Mouse (Mus musculus) limb, embryonic 15.5 days (tissue): ENCODE data around the gene Olfr905. TPM values are rescaled to one million over a fixed set of nuclear protein-coding genes. Genes with fewer than 3 reads are reported as not detected.

Experiments used
- ATAC-seq: fragments of 200-750 bp; cut with Nextera tagmentation; 2 replicates; pipeline ENCODE4 v1.8.0; 2017; ENCODE audit warnings: low read depth, moderate TSS enrichment; ENCODE audit not compliant: insufficient number of reproducible peaks, low FRiP score, low TSS enrichment
- H3K27ac ChIP-seq: fragments of 300-500 bp; sonication (generic); 2 replicates; pipeline ENCODE4 v1.5.1; 2015; ENCODE audit warnings: moderate library complexity, mild to moderate bottlenecking, inconsistent platforms
- H3K27me3 ChIP-seq: fragments of 300-500 bp; sonication (generic); 2 replicates; pipeline ENCODE4 v1.6.1; 2015; ENCODE audit warnings: inconsistent platforms
- H3K36me3 ChIP-seq: fragments of 300-500 bp; sonication (generic); 2 replicates; pipeline ENCODE4 v1.6.1; 2015; ENCODE audit warnings: inconsistent platforms
- H3K4me1 ChIP-seq: fragments of 300-500 bp; sonication (generic); 2 replicates; pipeline ENCODE4 v1.6.1; 2015; ENCODE audit warnings: inconsistent platforms
- H3K4me2 ChIP-seq: fragments of 300-500 bp; sonication (generic); 2 replicates; pipeline ENCODE4 v1.6.1; 2015; ENCODE audit warnings: mild to moderate bottlenecking, inconsistent platforms
- H3K4me3 ChIP-seq: fragments of 300-500 bp; sonication (generic); 2 replicates; pipeline ENCODE4 v1.5.1; 2015; ENCODE audit warnings: mild to moderate bottlenecking, inconsistent platforms
- H3K9ac ChIP-seq: fragments of 300-500 bp; sonication (generic); 2 replicates; pipeline ENCODE4 v1.6.1; 2015; ENCODE audit warnings: inconsistent platforms
- H3K9me3 ChIP-seq: fragments of 300-500 bp; sonication (generic); 2 replicates; pipeline ENCODE4 v1.6.1; 2016; ENCODE audit warnings: inconsistent platforms
- WGBS: fragments of 180-500 bp; shearing (Covaris S2); methylation state at CpG from one replicate; pipeline ENCODE4 v1.1.7; 2015; 5-methylcytosine and 5-hydroxymethylcytosine counted together
- polyA plus RNA-seq: library from polyadenylated mRNA; unstranded; fragments of >200 nt; fragmentation: Nextera tagmentation; extraction: Ambion mirVana; gene quantifications from 2 replicates; pipeline ENCODE4 v1.2.1, GENCODE M21; 2015

The Olfr905 gene
- polyA plus RNA-seq, result not detected in 2 replicates

GRCm38 (mm10) chr9:38470807-38471206, at the start of gene Olfr905:
TSS of gene Olfr905 (plus strand) at chr9:38471107.
- ATAC-seq, result no peak

GRCm38 (mm10) chr9:38423801-38424200, 47.1 kb upstream of the Olfr905 start:
- Histone ChIP-seq H3K4me3 (no peak overlapping the region), H3K9ac (no peak overlapping the region), H3K27ac (no peak overlapping the region), H3K36me3 (no peaks in the 10 kb centered on the region), H3K9me3 (no peaks in the 10 kb centered on the region), H3K27me3 (no peaks in the 10 kb centered on the region), H3K4me1 (no peaks in the 10 kb centered on the region), H3K4me2 (no peak overlapping the region)
- no peak for ATAC-seq

More at GRCm38 (mm10) chr9:38470807-38471206, at the start of gene Olfr905:
- no peaks in the 10 kb centered on the region for H3K36me3 ChIP-seq
- H3K4me3 ChIP-seq, result no peak within 1 kb of the TSS
- no peaks in the 10 kb centered on the region for H3K4me1 ChIP-seq
- no peaks in the 10 kb centered on the region for H3K9me3 ChIP-seq
- H3K27ac ChIP-seq, result no peak within 1 kb of the TSS
- H3K9ac ChIP-seq, result no peak within 1 kb of the TSS
- H3K4me2 ChIP-seq, result no peak within 1 kb of the TSS
- no peaks in the 10 kb centered on the region for H3K27me3 ChIP-seq

- ATAC-seq, result no peak
- Histone ChIP-seq H3K27me3 (no peaks in the 10 kb centered on the region), H3K4me3 (no peak overlapping the region), H3K27ac (no peak overlapping the region), H3K9me3 (no peaks in the 10 kb centered on the region), H3K4me1 (no peaks in the 10 kb centered on the region), H3K36me3 (no peaks in the 10 kb centered on the region), H3K4me2 (no peak overlapping the region), H3K9ac (no peak overlapping the region)
- 37% methylated on average over 1 of the region's 1 CpGs for WGBS
Measured at GRCm38 (mm10) chr9:38427026-38427425, 43.9 kb upstream of the Olfr905 start.

GRCm38 (mm10) chr9:38429155-38429554, 41.8 kb upstream of the Olfr905 start, which contains the start of gene Olfr901:
TSS of gene Olfr901 (plus strand) at chr9:38429455.
- Histone ChIP-seq H3K36me3 (no peaks in the 10 kb centered on the region), H3K27me3 (no peaks in the 10 kb centered on the region), H3K27ac (no peak within 1 kb of the TSS), H3K4me3 (no peak within 1 kb of the TSS), H3K9me3 (no peaks in the 10 kb centered on the region), H3K9ac (no peak within 1 kb of the TSS), H3K4me1 (no peaks in the 10 kb centered on the region), H3K4me2 (no peak within 1 kb of the TSS)
- WGBS, result 76% methylated on average over 1 of the region's 1 CpGs
- no peak for ATAC-seq

GRCm38 (mm10) chr9:38447352-38447751, 23.6 kb upstream of the Olfr905 start, which contains the start of gene Olfr902:
TSS of gene Olfr902 (plus strand) at chr9:38447652.
- Histone ChIP-seq H3K9me3 (no peaks in the 10 kb centered on the region), H3K4me3 (no peak within 1 kb of the TSS), H3K27ac (no peak within 1 kb of the TSS), H3K9ac (no peak within 1 kb of the TSS), H3K27me3 (no peaks in the 10 kb centered on the region), H3K4me2 (no peak within 1 kb of the TSS), H3K36me3 (no peaks in the 10 kb centered on the region), H3K4me1 (no peaks in the 10 kb centered on the region)
- no peak for ATAC-seq
- WGBS, result 87% methylated on average over 5 of the region's 5 CpGs

GRCm38 (mm10) chr9:38462844-38463243, 8.1 kb upstream of the Olfr905 start, which contains the start of gene Olfr904:
TSS of gene Olfr904 (plus strand) at chr9:38463144.
- H3K27ac ChIP-seq, result no peak within 1 kb of the TSS
- no peak for ATAC-seq
- H3K9ac ChIP-seq, result no peak within 1 kb of the TSS
- no peaks in the 10 kb centered on the region for H3K36me3 ChIP-seq
- no peaks in the 10 kb centered on the region for H3K27me3 ChIP-seq
- no peaks in the 10 kb centered on the region for H3K9me3 ChIP-seq
- H3K4me3 ChIP-seq, result no peak within 1 kb of the TSS
- no peak within 1 kb of the TSS for H3K4me2 ChIP-seq
- H3K4me1 ChIP-seq, result no peaks in the 10 kb centered on the region

- no peaks in the 10 kb centered on the region for H3K27me3 ChIP-seq
- no peak within 1 kb of the TSS for H3K27ac ChIP-seq
- H3K4me1 ChIP-seq, result no peaks in the 10 kb centered on the region
- H3K4me3 ChIP-seq, result no peak within 1 kb of the TSS
- H3K9ac ChIP-seq, result no peak within 1 kb of the TSS
- no peak for ATAC-seq
- H3K9me3 ChIP-seq, result no peaks in the 10 kb centered on the region
- WGBS, result 84% methylated on average over 3 of the region's 3 CpGs
- H3K36me3 ChIP-seq, result no peaks in the 10 kb centered on the region
- H3K4me2 ChIP-seq, result no peak within 1 kb of the TSS
Measured at GRCm38 (mm10) chr9:38486785-38487184, 15.9 kb downstream of the Olfr905 start, which contains the start of gene Olfr906. TSS of gene Olfr906 (plus strand) at chr9:38487085.

GRCm38 (mm10) chr9:38495501-38495900, 24.6 kb downstream of the Olfr905 start, which contains the start of gene Olfr907:
TSS of gene Olfr907 (plus strand) at chr9:38495801.
- Histone ChIP-seq H3K9me3 (no peaks in the 10 kb centered on the region), H3K36me3 (no peaks in the 10 kb centered on the region), H3K27me3 (no peaks in the 10 kb centered on the region), H3K27ac (no peak within 1 kb of the TSS), H3K4me2 (no peak within 1 kb of the TSS), H3K9ac (no peak within 1 kb of the TSS), H3K4me1 (no peaks in the 10 kb centered on the region), H3K4me3 (no peak within 1 kb of the TSS)
- no peak for ATAC-seq
- 73% methylated on average over 2 of the region's 2 CpGs for WGBS

- H3K4me3 ChIP-seq, result no peak overlapping the region
- no peaks in the 10 kb centered on the region for H3K36me3 ChIP-seq
- no peaks in the 10 kb centered on the region for H3K9me3 ChIP-seq
- H3K4me1 ChIP-seq, result no peaks in the 10 kb centered on the region
- H3K27ac ChIP-seq, result no peak overlapping the region
- no peaks in the 10 kb centered on the region for H3K27me3 ChIP-seq
- 69% methylated on average over 2 of the region's 2 CpGs for WGBS
- no peak overlapping the region for H3K9ac ChIP-seq
- no peak for ATAC-seq
- H3K4me2 ChIP-seq, result no peak overlapping the region
Measured at GRCm38 (mm10) chr9:38512353-38512752, 41.4 kb downstream of the Olfr905 start.

- H3K4me3 ChIP-seq, result no peak within 1 kb of the TSS
- no peak within 1 kb of the TSS for H3K27ac ChIP-seq
- no peaks in the 10 kb centered on the region for H3K4me1 ChIP-seq
- no peak within 1 kb of the TSS for H3K9ac ChIP-seq
- no peaks in the 10 kb centered on the region for H3K9me3 ChIP-seq
- H3K36me3 ChIP-seq, result no peaks in the 10 kb centered on the region
- WGBS, result 53% methylated on average over 1 of the region's 1 CpGs
- no peaks in the 10 kb centered on the region for H3K27me3 ChIP-seq
- H3K4me2 ChIP-seq, result no peak within 1 kb of the TSS
- ATAC-seq, result no peak
Measured at GRCm38 (mm10) chr9:38521280-38521679, 50.4 kb downstream of the Olfr905 start, which contains the start of gene Olfr911-ps1. TSS of gene Olfr911-ps1 (plus strand) at chr9:38521580.

Other genes starting within 250 kb of the Olfr905 start
- not detected in 2 replicates for gene Olfr143, start 218.3 kb upstream of the Olfr905 start, polyA plus RNA-seq
- not detected in 2 replicates for gene Olfr895, start 203.3 kb upstream of the Olfr905 start, polyA plus RNA-seq
- gene Olfr896-ps1, start 180.0 kb upstream of the Olfr905 start, polyA plus RNA-seq, result not detected in 2 replicates
- gene Olfr25, start 142.0 kb upstream of the Olfr905 start, polyA plus RNA-seq, result not detected in 2 replicates
- gene Olfr898, start 122.7 kb upstream of the Olfr905 start, polyA plus RNA-seq, result not detected in 2 replicates
- not detected in 2 replicates for gene Olfr250, start 104.2 kb upstream of the Olfr905 start, polyA plus RNA-seq
- not detected in 2 replicates for gene Olfr251, start 94.0 kb upstream of the Olfr905 start, polyA plus RNA-seq
- gene Olfr147, start 69.4 kb upstream of the Olfr905 start, polyA plus RNA-seq, result not detected in 2 replicates
- not detected in 2 replicates for gene Olfr901, start 41.7 kb upstream of the Olfr905 start, polyA plus RNA-seq
- gene Olfr902, start 23.5 kb upstream of the Olfr905 start, polyA plus RNA-seq, result not detected in 2 replicates
- gene Olfr904, start 8.0 kb upstream of the Olfr905 start, polyA plus RNA-seq, result not detected in 2 replicates
- not detected in 2 replicates for gene Olfr906, start 16.0 kb downstream of the Olfr905 start, polyA plus RNA-seq
- gene Olfr907, start 24.7 kb downstream of the Olfr905 start, polyA plus RNA-seq, result not detected in 2 replicates
- not detected in 2 replicates for gene Olfr911-ps1, start 50.5 kb downstream of the Olfr905 start, polyA plus RNA-seq
- gene Olfr910, start 66.7 kb downstream of the Olfr905 start, polyA plus RNA-seq, result not detected in 2 replicates
- gene Olfr912, start 109.1 kb downstream of the Olfr905 start, polyA plus RNA-seq, result not detected in 2 replicates
- gene Olfr913, start 121.7 kb downstream of the Olfr905 start, polyA plus RNA-seq, result not detected in 2 replicates
- gene Olfr914, start 134.0 kb downstream of the Olfr905 start, polyA plus RNA-seq, result not detected in 2 replicates
- not detected in 2 replicates for gene Olfr916, start 188.8 kb downstream of the Olfr905 start, polyA plus RNA-seq
- gene Olfr917, start 194.7 kb downstream of the Olfr905 start, polyA plus RNA-seq, result not detected in 2 replicates
- not detected in 2 replicates for gene Olfr918, start 203.5 kb downstream of the Olfr905 start, polyA plus RNA-seq
- gene Olfr919, start 232.6 kb downstream of the Olfr905 start, polyA plus RNA-seq, result not detected in 2 replicates
- 29.6 and 31.1 TPM in 2 replicates for gene Vwa5a, start 247.2 kb downstream of the Olfr905 start, polyA plus RNA-seq